Mouse (Mus musculus) heart, adult 2 months (tissue): Measurements from ENCODE around the gene Tmem247.

Experiments used
- CTCF ChIP-seq: fragments of 200-600 bp; IDR thresholded peaks from 2 replicates; pipeline ENCODE4 v1.8.1; 2022; ENCODE audit warnings: antibody characterized with exemption, mild to moderate bottlenecking, moderate library complexity
- EP300 ChIP-seq: fragments of 200-500 bp; IDR thresholded peaks from 2 replicates; pipeline ENCODE4 v1.6.1; 2011; ENCODE audit warnings: low read depth, low read length, control low read depth; ENCODE audit not compliant: insufficient read depth
- POLR2A ChIP-seq: fragments of 200-500 bp; IDR thresholded peaks from 2 replicates; pipeline ENCODE4 v1.6.1; 2011; ENCODE audit warnings: mild to moderate bottlenecking, low read depth, low read length, control low read depth; ENCODE audit not compliant: insufficient read depth

GRCm38 (mm10) chr17:86929981-86930380 lies 12.8 kb downstream of the Tmem247 start:
- no peak for TF ChIP-seq CTCF
- no peak for TF ChIP-seq POLR2A
- no peak for TF ChIP-seq EP300
